In genomic region chr6:118713286-118713685, GRCm38 (mm10) we compare ENCODE assay signal across 20 mouse cellular contexts.
DNase-seq lines count a peak whose midpoint lies in the region; ATAC-seq lines count a peak whose summit lies in the region.
"Had no signal": no experiment of that assay in that cellular context is flagged by ENCODE, and none has a peak within 500 bp of the region (broad histone marks: within the 10 kb centered on the region; RNA-seq: fewer than 3 reads in every experiment).

No protein-coding gene starts in this region.

- DNase-seq in cerebellum, postnatal 4 days (ENCODE audit: low spot score in 2 of 2) = no peak
- peak; percentile 71 for DNase-seq in cerebellum, adult 11 months
- peak; percentile 71 for DNase-seq in cerebellum, adult 8-10 months
- DNase-seq in cerebellum, postnatal 14 days = peak; percentile 77 to 83
- DNase-seq in lung, postnatal 14 days = no peak
- DNase-seq in right cerebral cortex, adult 18-20 months = no peak
- DNase-seq in adrenal gland, postnatal 14 days = no peak
- DNase-seq: adrenal gland, postnatal 25 days; B cell, adult 2 months; embryo, embryonic 11 days; gastrocnemius, adult 2 months; gastrocnemius, postnatal 25 days; heart, postnatal 4 days; kidney, adult 2 months had no signal

- peak; percentile 86 for ATAC-seq in cerebellum, adult (ENCODE audit: insufficient number of reproducible peaks, low FRiP score, low TSS enrichment)
- ATAC-seq: activated CD4-positive, CD25-positive, alpha-beta regulatory T cell, adult 4 months; forebrain, embryonic 14.5 days; hindbrain, postnatal 0 days; intestine, embryonic 15.5 days; Patski had no signal

Comparison
In these comparisons a context has a peak if more than half of its experiments do, and no peak if none do; other contexts are left out.
1. DNase-seq: peak in cerebellum, adult 11 months (single experiment), cerebellum, adult 8-10 months (single experiment) and cerebellum, postnatal 14 days (2 of 2); none in cerebellum, postnatal 4 days (0 of 2), lung, postnatal 14 days (single experiment), right cerebral cortex, adult 18-20 months (single experiment) and adrenal gland, postnatal 14 days (single experiment).